Mouse (Mus musculus) neural tube, embryonic 11.5 days (tissue): ENCODE results near the gene Lenep. TPM values are rescaled to one million over a fixed set of nuclear protein-coding genes. Genes with fewer than 3 reads are reported as not detected.

Experiments used
- ATAC-seq: fragments of 200-750 bp; cut with Nextera tagmentation; 2 replicates; pipeline ENCODE4 v1.8.0; 2017; ENCODE audit warnings: moderate number of reproducible peaks, mild to moderate bottlenecking, moderate TSS enrichment, moderate library complexity; ENCODE audit not compliant: insufficient read depth, low FRiP score, low TSS enrichment
- DNase-seq: peaks from one replicate; pipeline ENCODE4 v3.0.0-alpha.2; 2015; ENCODE audit warnings: low spot score
- H3K27ac ChIP-seq: fragments of 300-500 bp; sonication (generic); 2 replicates; pipeline ENCODE4 v1.5.1; 2014; ENCODE audit warnings: low read depth, mild to moderate bottlenecking, low read length
- H3K27me3 ChIP-seq: fragments of 300-500 bp; sonication (generic); 2 replicates; pipeline ENCODE4 v1.6.1; 2014; ENCODE audit warnings: mild to moderate bottlenecking, low read length, mixed read lengths; ENCODE audit not compliant: control insufficient read depth, insufficient read depth
- H3K36me3 ChIP-seq: fragments of 300-500 bp; sonication (generic); 2 replicates; pipeline ENCODE4 v1.6.1; 2014; ENCODE audit warnings: mild to moderate bottlenecking, low read length, moderate library complexity, mixed read lengths; ENCODE audit not compliant: control insufficient read depth, insufficient read depth
- H3K4me1 ChIP-seq: fragments of 300-500 bp; sonication (generic); 2 replicates; pipeline ENCODE4 v1.6.1; 2014; ENCODE audit warnings: low read length, mixed read lengths; ENCODE audit not compliant: control insufficient read depth, insufficient read depth
- H3K4me2 ChIP-seq: fragments of 300-500 bp; sonication (generic); 2 replicates; pipeline ENCODE4 v1.6.1; 2014; ENCODE audit warnings: low read depth, mild to moderate bottlenecking, moderate library complexity
- H3K4me3 ChIP-seq: fragments of 300-500 bp; sonication (generic); 2 replicates; pipeline ENCODE4 v1.5.1; 2014; ENCODE audit warnings: low read depth, low read length
- H3K9ac ChIP-seq: fragments of 300-500 bp; sonication (generic); 2 replicates; pipeline ENCODE4 v1.6.1; 2014; ENCODE audit warnings: mild to moderate bottlenecking, low read length
- H3K9me3 ChIP-seq: fragments of 300-500 bp; sonication (generic); 2 replicates; pipeline ENCODE4 v1.6.1; 2016; ENCODE audit warnings: low read length; ENCODE audit not compliant: control insufficient read depth
- WGBS: fragments of 180-500 bp; shearing (Covaris S2); extraction: QIAGEN DNeasy Blood & Tissue Kit; methylation state at CpG from one replicate; pipeline ENCODE4 v1.1.7; 2014; 5-methylcytosine and 5-hydroxymethylcytosine counted together
- polyA plus RNA-seq: library from polyadenylated mRNA; unstranded; fragments of >200 nt; fragmentation: Nextera tagmentation; extraction: Ambion mirVana; gene quantifications from 2 replicates; pipeline ENCODE4 v1.2.1, GENCODE M21; 2014

Gene Lenep
- polyA plus RNA-seq, 1 experiment from 2014 or later: 0.13 TPM

GRCm38 (mm10) chr3:89390699-89391662, 11.6 kb downstream of the Lenep start:
- no peaks in the 10 kb centered on the region for H3K36me3 ChIP-seq
- no peak for ATAC-seq
- DNase-seq: no peak
- peak overlapping the region; percentile 99 for H3K4me2 ChIP-seq
- H3K4me1 ChIP-seq: peaks cover 31% of the 10 kb centered on the region
- no peak overlapping the region for H3K27ac ChIP-seq
- peak overlapping the region; percentile 48 for H3K4me3 ChIP-seq
- peaks cover 13% of the 10 kb centered on the region for H3K27me3 ChIP-seq
- peak overlapping the region; percentile 56 for H3K9ac ChIP-seq
- WGBS: 13% methylated on average over 19 of the region's 19 CpGs
- no peaks in the 10 kb centered on the region for H3K9me3 ChIP-seq

- Histone ChIP-seq H3K9me3 (no peaks in the 10 kb centered on the region), H3K4me3 (no peak overlapping the region), H3K27ac (no peak overlapping the region), H3K36me3 (no peaks in the 10 kb centered on the region), H3K9ac (no peak overlapping the region), H3K4me1 (peaks cover 26% of the 10 kb centered on the region), H3K4me2 (no peak overlapping the region), H3K27me3 (peaks cover 8% of the 10 kb centered on the region)
- no peak for DNase-seq
- no peak for ATAC-seq
- WGBS: 73% methylated on average over 5 of the region's 5 CpGs
Observed at GRCm38 (mm10) chr3:89390111-89390515, 12.5 kb downstream of the Lenep start.

DNA sequence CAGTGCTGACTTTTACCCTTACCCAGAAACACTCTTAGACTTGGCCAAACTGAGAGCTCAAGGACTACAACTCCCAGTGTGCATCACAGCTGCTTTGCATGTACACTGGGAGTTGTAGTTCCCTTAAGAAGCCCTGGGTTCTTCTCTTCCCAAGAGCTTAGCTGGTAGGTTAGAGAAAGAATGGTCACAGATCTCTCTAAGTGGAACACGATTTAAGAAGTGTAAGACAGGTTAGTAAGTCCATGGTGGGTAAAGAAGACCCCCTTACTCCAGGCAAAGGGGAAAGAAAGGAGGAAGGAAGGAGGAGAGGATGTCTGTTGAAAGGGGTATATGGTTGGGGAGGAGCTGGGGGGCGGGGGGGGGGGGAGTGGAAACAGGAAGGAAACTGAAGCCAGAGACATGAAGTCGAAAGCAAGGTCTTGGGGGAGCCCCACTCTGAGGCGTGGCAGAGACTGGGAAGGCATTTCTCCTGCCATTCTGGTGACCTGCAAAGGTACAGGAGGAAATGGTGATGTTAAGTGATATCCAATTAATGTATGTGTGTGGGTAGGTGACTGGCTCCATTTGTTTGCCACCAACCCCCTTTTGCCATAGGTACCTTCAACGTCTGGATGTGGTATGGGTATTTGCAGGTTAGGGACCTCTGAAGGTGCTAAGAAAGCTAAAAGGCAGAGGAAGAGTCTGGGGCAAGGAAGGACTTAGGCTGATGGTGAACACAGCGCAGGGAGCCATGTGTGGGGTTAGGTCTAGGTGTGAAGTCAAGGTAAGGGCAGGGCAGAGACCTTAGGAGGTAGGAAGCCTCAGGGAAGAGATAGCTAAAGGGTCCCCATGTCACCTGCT, 13.5 kb downstream of the Lenep start:
- Histone ChIP-seq H3K9ac (no peak overlapping the region), H3K27me3 (peaks cover 8% of the 10 kb centered on the region), H3K4me1 (peaks cover 21% of the 10 kb centered on the region), H3K4me2 (no peak overlapping the region), H3K4me3 (no peak overlapping the region), H3K27ac (no peak overlapping the region), H3K9me3 (no peaks in the 10 kb centered on the region), H3K36me3 (no peaks in the 10 kb centered on the region)
- WGBS: 62% methylated on average over 5 of the region's 6 CpGs
- no peak for DNase-seq
- ATAC-seq: no peak

GRCm38 (mm10) chr3:89388134-89388881, 14.3 kb downstream of the Lenep start:
- Histone ChIP-seq H3K4me1 (peaks cover 17% of the 10 kb centered on the region), H3K4me2 (no peak overlapping the region), H3K9me3 (no peaks in the 10 kb centered on the region), H3K9ac (no peak overlapping the region), H3K36me3 (no peaks in the 10 kb centered on the region), H3K4me3 (no peak overlapping the region), H3K27ac (no peak overlapping the region), H3K27me3 (peaks cover 8% of the 10 kb centered on the region)
- 71% methylated on average over 11 of the region's 11 CpGs for WGBS
- DNase-seq (no peak), ATAC-seq (no peak)

GRCm38 (mm10) chr3:89387632-89388031, 15.0 kb downstream of the Lenep start:
- Histone ChIP-seq H3K36me3 (no peaks in the 10 kb centered on the region), H3K4me3 (no peak overlapping the region), H3K4me2 (no peak overlapping the region), H3K9ac (no peak overlapping the region), H3K27ac (no peak overlapping the region), H3K27me3 (peaks cover 8% of the 10 kb centered on the region), H3K9me3 (no peaks in the 10 kb centered on the region), H3K4me1 (peaks cover 14% of the 10 kb centered on the region)
- no peak for ATAC-seq
- DNase-seq: no peak
- WGBS: 78% methylated on average over 11 of the region's 11 CpGs

DNA sequence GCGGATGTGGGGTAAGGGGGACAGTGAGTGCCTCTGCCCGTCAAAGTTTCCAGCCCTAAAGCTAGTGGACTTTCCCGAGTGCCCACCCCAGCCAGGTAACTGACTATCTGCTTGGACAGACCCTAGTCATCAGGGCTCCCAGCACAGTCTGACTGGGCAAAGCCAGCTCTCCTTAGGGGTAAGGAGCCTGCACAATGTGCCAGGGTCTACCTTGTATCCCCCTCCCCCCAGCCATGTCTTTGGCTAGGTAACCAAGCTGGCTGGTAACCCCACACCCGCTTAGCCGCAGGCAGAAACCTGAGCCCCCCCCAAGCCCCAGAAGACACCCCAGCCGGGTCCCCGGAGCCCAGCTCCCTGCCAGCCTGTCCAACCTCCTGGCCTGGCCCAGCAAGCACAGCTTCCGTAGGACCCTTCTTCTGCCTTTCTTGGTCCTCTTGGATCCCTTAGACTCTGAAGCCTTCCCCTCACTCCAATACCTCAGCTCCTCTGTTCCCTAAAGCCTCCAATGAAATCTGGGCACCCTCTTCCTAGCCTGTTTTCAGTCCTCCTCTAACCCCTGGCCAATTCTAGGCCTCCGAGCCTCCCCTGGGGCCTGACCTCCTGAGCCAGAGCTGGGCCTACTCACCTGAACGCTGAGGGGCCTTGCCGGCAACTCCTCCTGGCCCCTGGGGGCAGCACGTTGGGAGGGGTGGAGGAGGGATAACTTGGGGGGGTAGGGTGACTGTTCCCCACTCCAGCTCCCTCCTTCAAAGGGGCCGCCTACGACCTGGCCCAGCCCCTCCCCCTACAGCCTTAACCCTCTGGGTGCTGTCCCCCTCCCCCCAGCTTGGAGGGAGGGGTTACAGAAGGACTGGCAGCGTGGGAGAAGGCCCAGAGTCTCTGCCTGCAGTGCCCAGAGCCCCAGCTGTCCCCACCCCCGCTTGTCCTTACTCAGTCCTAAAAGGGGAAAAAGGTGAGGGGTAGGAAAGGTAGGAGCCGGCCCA, 15.9 kb downstream of the Lenep start:
- H3K4me3 ChIP-seq: no peak overlapping the region
- no peaks in the 10 kb centered on the region for H3K27me3 ChIP-seq
- no peak overlapping the region for H3K4me2 ChIP-seq
- no peaks in the 10 kb centered on the region for H3K9me3 ChIP-seq
- no peak overlapping the region for H3K27ac ChIP-seq
- H3K36me3 ChIP-seq: no peaks in the 10 kb centered on the region
- H3K9ac ChIP-seq: no peak overlapping the region
- DNase-seq (no peak), ATAC-seq (no peak)
- H3K4me1 ChIP-seq: peaks cover 9% of the 10 kb centered on the region; the same call in 1 of the 2 replicates
- 58% methylated on average over 17 of the region's 17 CpGs for WGBS

GRCm38 (mm10) chr3:89385451-89385850, 17.1 kb downstream of the Lenep start:
- 59% methylated on average over 11 of the region's 11 CpGs for WGBS
- no peaks in the 10 kb centered on the region for H3K27me3 ChIP-seq
- H3K4me2 ChIP-seq: no peak overlapping the region
- ATAC-seq (no peak), DNase-seq (no peak)
- H3K36me3 ChIP-seq: no peaks in the 10 kb centered on the region
- H3K4me1 ChIP-seq: no peaks in the 10 kb centered on the region
- H3K27ac ChIP-seq: no peak overlapping the region
- no peaks in the 10 kb centered on the region for H3K9me3 ChIP-seq
- no peak overlapping the region for H3K9ac ChIP-seq
- H3K4me3 ChIP-seq: no peak overlapping the region
